Mouse (Mus musculus): ENCODE measurements at regions not wholly inside any gene's neighbourhood (a gene's known extent, or its start where the extent isn't known, plus 50 kb on each side); places are given as distances from the start of the nearest gene placed in this dataset.
"Not testable (repeated sequence)": the region's sequence is repeated elsewhere in the genome, so short reads cannot be mapped to it uniquely, and the experiment has no call there.

DNA sequence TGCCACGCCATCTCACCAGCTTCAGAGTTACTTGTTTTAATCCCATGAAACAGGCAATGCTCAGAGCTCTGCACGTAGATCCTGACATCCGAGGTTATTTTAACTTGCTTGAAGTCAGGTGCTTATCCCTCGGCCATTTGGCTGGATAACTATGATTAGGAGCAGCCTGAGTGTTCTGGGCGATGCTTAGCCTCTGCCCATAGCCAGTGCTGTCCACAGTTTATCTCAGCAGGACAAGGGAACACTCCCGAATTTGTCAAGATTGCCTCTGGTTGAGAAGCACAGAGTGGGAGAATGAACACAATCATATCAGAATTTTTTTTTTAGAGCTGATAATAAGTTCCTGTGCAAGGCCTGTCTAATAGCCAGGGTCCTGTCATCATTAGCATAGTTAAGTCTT lies 83.4 kb upstream of the Dyrk2 start:
- no peak overlapping the region for H3K4me3 ChIP-seq (replicated peaks)
- WGBS: 88% methylated on average over 6 of the region's 6 CpGs
- H3K9me3 ChIP-seq: no peaks in the 10 kb centered on the region
- no peaks in the 10 kb centered on the region for H3K27me3 ChIP-seq (replicated peaks)
- H3K4me1 ChIP-seq (replicated peaks): no peaks in the 10 kb centered on the region
- H3K4me2 ChIP-seq (replicated peaks): no peak overlapping the region
- no peak overlapping the region for H3K27ac ChIP-seq
- H3K9ac ChIP-seq: no peak overlapping the region
- no peaks in the 10 kb centered on the region for H3K36me3 ChIP-seq
- ATAC-seq: no peak

DNA sequence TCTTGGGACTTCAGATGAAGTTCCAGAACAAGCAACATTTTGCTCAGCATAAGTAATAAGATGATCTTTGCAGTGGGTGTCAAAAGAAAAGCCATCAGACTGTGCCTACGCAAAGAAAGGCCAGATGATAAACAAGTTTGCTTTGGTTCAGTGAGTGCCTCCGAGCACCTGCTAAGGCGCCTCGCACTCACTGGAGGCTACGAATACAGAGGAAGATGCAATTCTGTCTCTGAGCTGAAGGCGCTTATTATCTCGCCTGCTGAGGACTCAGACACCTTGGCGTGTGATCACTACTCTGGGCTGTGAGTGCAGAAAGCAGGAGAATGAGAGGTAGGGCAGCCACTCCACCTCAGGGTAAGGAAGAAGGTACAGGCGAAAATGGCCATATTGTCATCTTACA lies 82.7 kb upstream of the Dyrk2 start:
- WGBS: 91% methylated on average over 9 of the region's 9 CpGs
- Histone ChIP-seq H3K4me2 (replicated peaks) (no peak overlapping the region), H3K4me3 (replicated peaks) (no peak overlapping the region), H3K9ac (no peak overlapping the region), H3K4me1 (replicated peaks) (no peaks in the 10 kb centered on the region), H3K27ac (no peak overlapping the region), H3K36me3 (no peaks in the 10 kb centered on the region), H3K27me3 (replicated peaks) (no peaks in the 10 kb centered on the region), H3K9me3 (no peaks in the 10 kb centered on the region)
- no peak for ATAC-seq

DNA sequence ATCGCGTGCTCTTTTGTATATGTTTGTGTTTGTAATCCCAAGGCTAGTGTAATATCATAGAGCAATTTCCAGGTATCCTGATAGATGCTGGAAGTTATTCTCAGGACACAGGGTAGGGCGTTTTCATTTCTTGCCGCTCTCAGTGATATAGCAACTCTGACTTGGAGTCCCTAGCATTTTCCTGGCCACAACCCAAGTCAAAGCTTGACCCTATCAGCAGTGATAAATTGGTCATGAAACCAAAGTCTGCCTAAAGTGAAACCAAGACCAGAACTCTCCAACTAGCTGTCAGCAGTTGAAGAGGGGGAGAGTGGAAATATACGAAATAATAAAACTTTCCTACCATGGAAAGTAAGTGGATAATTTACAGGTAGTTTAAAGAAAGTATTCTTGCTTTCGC lies 77.7 kb upstream of the Dyrk2 start:
- ATAC-seq: peak; percentile 56; the same call in 1 of the 2 replicates
- Histone ChIP-seq H3K9me3 (no peaks in the 10 kb centered on the region), H3K27me3 (replicated peaks) (no peaks in the 10 kb centered on the region), H3K9ac (no peak overlapping the region), H3K4me2 (replicated peaks) (no peak overlapping the region), H3K4me3 (replicated peaks) (no peak overlapping the region), H3K4me1 (replicated peaks) (no peaks in the 10 kb centered on the region), H3K27ac (no peak overlapping the region), H3K36me3 (no peaks in the 10 kb centered on the region)
- 71% methylated on average over 6 of the region's 6 CpGs for WGBS

DNA sequence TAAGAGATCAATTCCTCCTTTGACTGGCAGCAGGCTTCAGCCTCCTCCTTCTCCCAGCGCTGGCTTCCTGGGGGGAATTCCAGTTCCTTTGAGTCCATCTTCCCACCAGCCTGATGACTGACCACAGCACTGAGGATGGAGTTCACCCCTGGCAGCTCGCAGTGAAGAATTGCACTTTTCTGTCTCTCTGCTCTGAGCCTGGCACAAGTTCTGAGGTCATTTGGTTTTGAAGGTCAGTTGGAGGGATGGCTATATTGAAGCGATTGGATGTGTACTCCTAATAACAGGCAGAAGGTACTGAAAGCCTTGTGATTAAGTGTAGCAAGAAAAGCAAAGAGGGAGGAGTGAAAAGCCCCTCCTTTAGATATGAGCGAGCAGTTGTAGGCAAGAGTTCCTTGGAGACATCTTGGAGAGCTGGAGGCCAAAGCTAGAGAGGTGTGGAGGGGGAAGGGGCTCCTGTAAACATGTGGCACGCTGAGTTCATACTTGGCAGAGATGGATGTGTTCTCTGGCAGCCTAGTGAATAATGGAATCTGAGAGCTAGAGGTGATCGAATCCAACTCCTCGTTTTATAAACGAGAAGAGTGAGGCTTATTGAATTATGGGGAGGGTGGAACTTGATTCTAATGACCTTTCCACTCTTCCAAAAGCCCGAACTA lies 77.1 kb upstream of the Dyrk2 start:
- Histone ChIP-seq H3K27me3 (replicated peaks) (no peaks in the 10 kb centered on the region), H3K27ac (no peak overlapping the region), H3K9me3 (no peaks in the 10 kb centered on the region), H3K36me3 (no peaks in the 10 kb centered on the region), H3K4me3 (replicated peaks) (no peak overlapping the region), H3K4me1 (replicated peaks) (no peaks in the 10 kb centered on the region), H3K9ac (no peak overlapping the region), H3K4me2 (replicated peaks) (no peak overlapping the region)
- ATAC-seq: no peak
- 64% methylated on average over 9 of the region's 9 CpGs for WGBS

DNA sequence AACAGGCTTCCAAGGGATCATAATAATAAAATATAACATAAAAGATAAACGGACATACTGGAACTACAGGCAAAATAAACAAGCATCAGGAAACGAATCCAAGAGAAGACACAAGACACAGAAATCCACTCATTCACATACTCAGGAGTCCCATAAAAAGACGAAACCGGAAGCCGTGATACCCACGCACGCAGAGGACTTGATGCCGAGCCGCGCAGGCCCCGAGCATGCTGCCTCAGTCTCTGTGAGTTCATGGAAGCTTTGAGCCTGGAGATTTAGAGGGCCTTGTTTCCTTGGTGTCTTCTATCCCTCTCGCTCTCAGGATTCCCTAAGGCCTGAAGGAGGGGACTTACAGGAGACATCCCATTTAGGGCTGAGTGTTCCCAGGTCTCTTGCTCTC lies 57.3 kb upstream of the Dyrk2 start:
- Histone ChIP-seq H3K4me1 (replicated peaks) (no peaks in the 10 kb centered on the region), H3K9me3 (no peaks in the 10 kb centered on the region), H3K4me3 (replicated peaks) (no peak overlapping the region), H3K36me3 (no peaks in the 10 kb centered on the region), H3K9ac (no peak overlapping the region), H3K27ac (no peak overlapping the region), H3K4me2 (replicated peaks) (no peak overlapping the region), H3K27me3 (replicated peaks) (no peaks in the 10 kb centered on the region)
- WGBS: 50% methylated on average over 12 of the region's 12 CpGs
- ATAC-seq: no peak

DNA sequence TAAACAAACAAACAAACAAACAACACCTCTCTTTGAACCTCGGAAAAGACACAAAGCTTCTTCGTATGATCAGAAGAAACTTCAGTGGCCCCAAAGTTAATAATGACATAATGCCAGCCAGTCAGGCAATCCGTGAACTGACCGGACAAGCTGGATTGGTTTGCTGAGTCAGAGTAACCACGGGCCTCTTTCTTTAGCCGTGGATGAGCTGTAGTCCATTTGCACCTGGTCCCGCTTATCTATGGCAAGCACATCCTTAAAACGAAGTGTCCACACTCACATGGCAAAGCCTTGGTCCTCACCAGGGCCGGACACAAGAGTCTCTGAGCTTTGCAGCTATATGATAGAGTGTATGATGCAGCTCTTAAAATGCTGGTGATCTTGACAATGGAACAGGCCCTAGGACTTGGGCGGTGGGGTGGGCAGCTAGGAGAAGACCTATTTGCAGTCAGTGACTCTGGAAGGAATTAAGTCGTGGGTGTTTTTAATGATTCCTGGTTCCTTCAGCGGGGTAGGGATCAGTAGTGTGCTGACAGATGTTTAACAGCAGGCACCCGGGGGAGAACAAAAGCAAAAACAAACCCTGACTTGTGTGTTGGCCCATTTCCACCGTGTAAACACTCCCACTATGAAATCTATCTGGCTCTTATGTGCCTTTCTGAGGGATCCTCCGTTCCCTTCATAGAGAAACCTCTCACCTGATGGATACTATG lies 53.6 kb upstream of the Dyrk2 start:
- no peak for ATAC-seq
- no peak overlapping the region for H3K9ac ChIP-seq
- no peaks in the 10 kb centered on the region for H3K4me1 ChIP-seq (replicated peaks)
- H3K4me3 ChIP-seq (replicated peaks): no peak overlapping the region
- H3K9me3 ChIP-seq: no peaks in the 10 kb centered on the region
- H3K27ac ChIP-seq: no peak overlapping the region
- no peak overlapping the region for H3K4me2 ChIP-seq (replicated peaks)
- no peaks in the 10 kb centered on the region for H3K36me3 ChIP-seq
- WGBS: 56% methylated on average over 15 of the region's 15 CpGs
- H3K27me3 ChIP-seq (replicated peaks): no peaks in the 10 kb centered on the region

DNA sequence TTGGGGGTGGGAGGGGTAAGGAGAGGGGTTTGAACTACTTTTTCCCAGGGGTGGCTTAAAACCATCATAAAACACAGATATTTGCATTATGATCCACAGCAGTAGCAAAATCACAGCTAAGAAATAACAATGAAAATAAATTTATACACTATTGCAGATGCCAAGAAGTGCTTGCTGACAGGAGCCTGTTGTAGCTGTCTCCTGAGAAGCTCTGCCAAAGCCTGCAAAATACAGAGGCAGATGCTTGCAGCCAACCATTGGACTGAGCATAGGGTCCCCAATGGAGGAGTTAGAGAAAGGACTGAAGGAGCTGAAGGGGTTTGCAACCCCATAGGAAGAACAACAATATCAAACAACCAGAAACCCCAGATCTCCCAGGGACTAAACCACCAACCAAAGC lies 52.1 kb upstream of the Dyrk2 start:
- H3K9me3 ChIP-seq; ATAC-seq; H3K36me3 ChIP-seq; H3K4me2 ChIP-seq (replicated peaks); H3K4me1 ChIP-seq (replicated peaks); H3K27ac ChIP-seq; H3K27me3 ChIP-seq (replicated peaks); H3K4me3 ChIP-seq (replicated peaks); H3K9ac ChIP-seq: not testable (repeated sequence)
